Mouse (Mus musculus) retina, postnatal 7 days (tissue): ENCODE data around the gene Sebox.
"Not testable (repeated sequence)": the region's sequence is repeated elsewhere in the genome, so short reads cannot be mapped to it uniquely, and the experiment has no call there.

Experiments used
- DNase-seq: peaks from one replicate; pipeline ENCODE4 v3.0.0-alpha.2; 2012; ENCODE audit warnings: low read depth, low spot score

Gene Sebox

DNA sequence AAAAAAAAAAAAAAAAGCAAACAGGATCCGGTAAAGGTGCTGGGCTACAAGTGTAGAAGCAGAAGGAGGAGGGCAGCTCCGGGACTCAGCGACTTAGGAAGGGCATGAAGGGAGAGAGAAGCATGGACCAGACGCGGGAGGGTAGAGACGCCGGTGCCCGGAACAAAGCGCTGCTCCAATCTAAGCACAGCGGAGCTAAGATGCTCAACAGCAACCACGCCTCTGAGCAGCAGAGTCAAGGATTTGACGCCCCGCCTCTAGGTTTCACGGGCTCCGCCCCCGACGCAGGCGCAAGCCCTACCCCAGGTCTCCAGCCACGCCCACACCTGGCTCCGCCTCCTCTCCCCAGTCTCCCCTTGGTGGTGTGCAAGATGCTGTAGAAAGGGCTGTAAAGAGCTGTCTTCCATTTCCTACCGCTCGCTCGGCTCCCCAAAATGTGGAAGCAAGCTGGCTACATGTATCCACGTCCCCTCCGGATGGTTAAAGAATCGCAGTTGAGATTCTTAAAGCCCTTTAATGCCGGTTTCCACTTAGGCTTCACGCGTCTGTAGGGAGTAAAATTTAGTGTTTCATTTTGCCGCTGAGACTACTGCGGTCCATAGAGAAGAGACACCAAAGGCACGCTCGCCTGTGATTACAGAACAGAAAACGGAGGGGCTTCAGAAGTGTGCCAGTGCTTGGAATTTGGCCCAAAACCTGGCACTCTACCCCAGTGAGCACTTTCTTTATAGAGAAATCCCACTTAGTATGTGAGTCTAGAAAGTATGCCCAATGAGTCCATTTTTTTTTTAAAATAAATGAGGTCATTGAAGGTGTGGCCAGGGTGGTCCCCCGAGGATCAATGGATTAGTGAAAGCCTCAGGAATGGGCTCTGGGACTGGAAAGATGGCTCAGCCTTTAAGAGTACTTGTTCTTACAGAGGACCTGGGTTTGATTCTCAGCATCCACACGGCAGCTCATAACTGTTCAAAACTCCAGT, 5.4 kb upstream of the Sebox start, which contains the start of gene Sarm1:
Gene Sarm1 (minus strand): TSS at position 211 of the 979 bp plus-strand sequence.
- DNase-seq: peak; percentile 91

DNA sequence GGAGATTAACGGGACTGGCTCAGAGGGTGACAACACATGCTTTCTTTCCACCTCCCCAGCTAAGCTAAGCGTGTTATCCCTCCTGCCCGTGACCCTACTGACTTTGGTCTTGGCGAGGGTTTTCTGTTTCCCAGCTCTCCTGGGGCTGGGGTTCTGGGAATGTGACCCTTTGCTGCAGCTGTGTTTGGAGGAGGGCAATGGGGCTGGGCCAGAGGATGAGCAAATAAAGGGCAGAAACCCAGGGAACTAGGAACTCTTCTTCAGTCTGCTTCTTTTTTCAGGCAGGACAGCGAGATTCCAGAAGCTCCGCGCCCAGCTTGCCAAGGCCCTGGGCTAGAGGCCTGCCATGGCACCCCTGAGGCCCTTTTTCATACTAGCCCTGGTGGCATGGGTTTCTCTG, 4.2 kb upstream of the Sebox start, which contains the start of gene Vtn:
Gene Vtn (plus strand): TSS at position 88 of the 400 bp plus-strand sequence.
- no peak for DNase-seq

DNA sequence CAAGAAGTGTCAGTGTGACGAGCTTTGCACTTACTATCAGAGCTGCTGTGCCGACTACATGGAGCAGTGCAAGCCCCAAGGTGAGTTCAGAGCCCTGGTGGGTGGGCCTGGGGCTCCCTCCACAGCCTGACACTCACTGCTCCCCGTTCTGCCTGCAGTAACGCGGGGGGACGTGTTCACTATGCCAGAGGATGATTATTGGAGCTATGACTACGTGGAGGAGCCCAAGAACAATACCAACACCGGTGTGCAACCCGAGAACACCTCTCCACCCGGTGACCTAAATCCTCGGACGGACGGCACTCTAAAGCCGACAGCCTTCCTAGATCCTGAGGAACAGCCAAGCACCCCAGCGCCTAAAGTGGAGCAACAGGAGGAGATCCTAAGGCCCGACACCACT, 3.7 kb upstream of the Sebox start:
- DNase-seq: no peak

GRCm38 (mm10) chr11:78500623-78501202, 2.5 kb upstream of the Sebox start:
- DNase-seq: no peak

DNA sequence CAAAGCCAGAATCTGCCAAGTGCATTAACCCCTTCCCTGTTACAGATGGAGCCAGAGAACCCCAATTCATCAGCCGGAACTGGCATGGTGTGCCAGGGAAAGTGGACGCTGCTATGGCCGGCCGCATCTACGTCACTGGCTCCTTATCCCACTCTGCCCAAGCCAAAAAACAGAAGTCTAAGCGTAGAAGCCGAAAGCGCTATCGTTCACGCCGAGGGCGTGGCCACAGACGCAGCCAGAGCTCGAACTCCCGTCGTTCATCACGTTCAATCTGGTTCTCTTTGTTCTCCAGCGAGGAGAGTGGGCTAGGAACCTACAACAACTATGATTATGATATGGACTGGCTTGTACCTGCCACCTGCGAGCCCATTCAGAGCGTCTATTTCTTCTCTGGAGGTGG, 1.7 kb upstream of the Sebox start:
- no peak for DNase-seq

DNA sequence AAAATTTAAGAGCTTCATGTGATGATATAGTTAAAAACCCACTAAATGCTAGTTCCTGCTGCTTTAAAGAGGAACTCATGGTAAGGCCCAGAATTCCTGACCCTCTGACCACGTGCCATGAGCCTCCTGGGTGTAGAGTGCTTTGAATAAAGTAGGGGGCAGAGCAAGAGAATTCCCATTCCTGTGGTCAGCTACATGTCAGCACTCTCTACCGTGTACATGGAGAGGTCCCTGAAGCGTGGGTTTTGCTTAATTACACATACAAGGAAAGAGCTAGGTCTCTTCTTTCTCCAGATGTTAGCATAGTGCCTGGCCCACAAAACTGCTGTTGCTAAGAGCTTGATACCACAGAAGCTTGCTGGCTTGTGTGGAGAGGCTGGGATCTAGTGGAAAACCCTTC, 2.2 kb downstream of the Sebox start:
- no peak for DNase-seq

- no peak for DNase-seq
These were observed 5.9 kb downstream of the Sebox start for GRCm38 (mm10) chr11:78509148-78509547.

- peak; percentile 92 for DNase-seq
These were observed 9.0 kb downstream of the Sebox start, which contains the start of the genes Tmem199 and Poldip2 for GRCm38 (mm10) chr11:78512025-78512957. Gene Tmem199 (minus strand): TSS chr11:78512172. Gene Poldip2 (plus strand): TSS chr11:78512193.

GRCm38 (mm10) chr11:78513106-78513790, 10.0 kb downstream of the Sebox start:
- DNase-seq: no peak

GRCm38 (mm10) chr11:78515549-78516325, 12.5 kb downstream of the Sebox start:
- no peak for DNase-seq

- no peak for DNase-seq
These were observed 15.7 kb downstream of the Sebox start for GRCm38 (mm10) chr11:78518931-78519330.

DNA sequence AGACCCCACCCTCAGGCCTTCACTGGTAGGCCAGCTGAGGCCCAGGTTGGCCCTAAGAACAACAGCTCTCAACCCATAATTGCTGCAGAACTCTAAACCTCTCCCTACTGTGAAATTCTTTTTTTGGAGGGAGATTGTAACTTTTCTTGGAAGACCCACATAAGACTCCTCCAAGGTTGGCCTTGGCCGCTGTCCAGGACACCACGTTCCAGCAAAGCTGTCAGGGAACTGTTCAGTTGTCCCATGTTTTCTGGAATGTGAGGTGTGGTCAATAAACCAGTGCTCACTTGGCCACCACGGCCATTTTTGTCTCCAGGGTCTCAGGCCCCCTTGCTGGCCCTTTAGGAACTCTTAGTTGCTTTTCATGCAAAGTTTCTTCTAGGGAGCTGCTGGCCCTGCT, 18.6 kb downstream of the Sebox start:
- no peak for DNase-seq

DNA sequence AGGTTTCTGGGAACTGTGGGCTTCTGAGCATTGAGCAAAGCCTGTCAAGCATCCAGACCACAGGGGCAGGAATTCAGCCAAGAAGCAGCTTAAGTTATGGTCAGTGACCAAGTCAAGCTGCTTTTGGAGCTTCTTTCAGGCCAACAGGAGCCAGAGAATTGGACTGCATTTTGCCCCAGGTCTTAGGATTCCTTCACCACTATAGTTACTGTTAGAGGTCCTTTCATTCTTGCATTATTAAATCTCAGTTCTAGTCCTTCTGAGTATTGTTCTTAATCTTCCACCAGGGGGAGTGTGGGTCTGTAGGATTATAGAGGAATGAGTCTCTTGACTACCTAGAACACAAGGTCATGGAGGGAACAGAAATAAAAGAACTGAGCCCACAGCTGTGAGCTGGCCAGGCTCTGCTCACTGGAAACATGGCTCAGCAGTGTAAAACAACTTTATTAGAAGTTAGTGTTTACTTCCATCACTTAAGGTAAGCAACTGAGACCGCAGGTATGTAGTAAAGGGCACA, 19.3 kb downstream of the Sebox start:
- no peak for DNase-seq

DNA sequence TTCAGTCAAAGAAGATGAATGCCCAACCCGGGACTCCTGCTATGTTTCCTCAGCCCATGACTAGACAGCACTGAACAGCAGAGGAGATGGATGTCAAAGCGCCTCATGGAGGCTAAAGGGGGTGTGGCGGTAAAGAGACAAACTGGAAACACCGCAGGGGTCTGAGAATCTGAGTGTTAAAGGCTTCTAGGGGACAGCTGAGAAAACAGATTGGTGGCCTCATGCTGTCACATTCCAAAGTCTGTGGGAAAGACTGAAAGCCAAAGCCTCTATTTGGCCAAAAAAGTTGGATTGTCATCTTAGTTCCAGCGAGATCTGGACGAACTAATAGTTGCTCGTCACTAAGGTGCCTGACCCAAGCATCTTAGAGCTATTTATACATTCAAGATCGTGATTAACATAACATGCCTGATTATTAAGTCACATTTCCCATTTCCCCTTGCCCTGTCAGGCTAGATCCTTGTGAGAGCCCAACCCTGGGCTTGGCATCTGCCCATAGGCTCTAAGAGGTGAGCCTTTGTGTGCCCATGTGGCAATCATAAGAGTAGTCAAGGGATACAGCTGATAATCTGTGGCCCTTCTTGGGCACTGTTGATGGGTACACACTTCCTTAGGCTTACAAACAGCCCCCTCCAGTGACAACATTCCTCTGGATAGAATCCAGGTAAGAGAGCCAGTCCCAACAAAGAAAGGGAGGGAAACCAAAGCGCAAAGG, 20.2 kb downstream of the Sebox start:
- no peak for DNase-seq

GRCm38 (mm10) chr11:78524838-78525237, 21.6 kb downstream of the Sebox start:
- DNase-seq: no peak

DNA sequence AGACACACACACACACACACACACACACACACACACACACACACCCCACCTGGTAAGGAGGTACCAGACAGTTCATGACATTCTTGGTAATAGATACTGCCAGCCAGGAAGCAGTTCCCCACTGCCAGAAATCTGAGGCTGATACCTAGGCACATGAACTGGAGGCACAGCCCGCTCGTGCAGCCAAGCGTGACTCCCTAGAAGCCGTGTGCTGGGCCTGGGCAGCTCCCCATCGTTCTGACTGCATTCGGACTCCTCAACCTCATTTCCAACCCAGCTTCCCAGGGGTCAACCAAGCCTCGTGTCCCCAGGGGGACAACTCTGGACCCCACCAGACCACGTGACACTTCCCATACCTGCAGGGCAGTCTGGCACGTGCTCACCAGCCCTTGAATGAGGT, 25.5 kb downstream of the Sebox start:
- no peak for DNase-seq

- DNase-seq: no peak
These were observed 26.8 kb downstream of the Sebox start for GRCm38 (mm10) chr11:78530001-78530400.

- no peak for DNase-seq
These were observed 27.8 kb downstream of the Sebox start for GRCm38 (mm10) chr11:78531046-78531445.

GRCm38 (mm10) chr11:78531515-78531914, 28.3 kb downstream of the Sebox start:
- not testable (repeated sequence) for DNase-seq
